Mouse (Mus musculus) intestine, postnatal 0 days (tissue): ENCODE measurements at regions not wholly inside any gene's neighbourhood (a gene's known extent, or its start where the extent isn't known, plus 50 kb on each side); places are given as distances from the start of the nearest gene placed in this dataset.

ENCODE experiments used
- ATAC-seq: fragments of 200-750 bp; cut with Nextera tagmentation; 2 replicates; pipeline ENCODE4 v1.8.0; 2017; ENCODE audit warnings: mild to moderate bottlenecking, moderate TSS enrichment, moderate library complexity
- H3K27ac ChIP-seq: fragments of 300-500 bp; sonication (generic); 2 replicates; pipeline ENCODE4 v1.5.1; 2014; ENCODE audit warnings: mild to moderate bottlenecking, low read depth, low read length, moderate library complexity
- H3K27me3 ChIP-seq: fragments of 300-500 bp; sonication (generic); replicated peaks from 2 replicates; pipeline ENCODE4 v1.6.1; 2014; ENCODE audit warnings: low read length, mixed read lengths; ENCODE audit not compliant: control insufficient read depth, insufficient read depth
- H3K36me3 ChIP-seq: fragments of 300-500 bp; sonication (generic); 2 replicates; pipeline ENCODE4 v1.6.1; 2014; ENCODE audit warnings: mild to moderate bottlenecking, moderate library complexity; ENCODE audit not compliant: control insufficient read depth, insufficient read depth
- H3K4me1 ChIP-seq: fragments of 300-500 bp; sonication (generic); replicated peaks from 2 replicates; pipeline ENCODE4 v1.6.1; 2014; ENCODE audit warnings: antibody characterized with exemption, low read length, mixed read lengths; ENCODE audit not compliant: control insufficient read depth, insufficient read depth
- H3K4me2 ChIP-seq: fragments of 300-500 bp; sonication (generic); replicated peaks from 2 replicates; pipeline ENCODE4 v1.6.1; 2014; ENCODE audit warnings: low read depth, mild to moderate bottlenecking, moderate library complexity
- H3K4me3 ChIP-seq: fragments of 300-500 bp; sonication (generic); 2 replicates; pipeline ENCODE4 v1.5.1; 2014; ENCODE audit warnings: low read depth, low read length
- H3K9ac ChIP-seq: fragments of 300-500 bp; sonication (generic); 2 replicates; pipeline ENCODE4 v1.6.1; 2014; ENCODE audit warnings: mild to moderate bottlenecking, low read depth, low read length
- H3K9me3 ChIP-seq: fragments of 300-500 bp; sonication (generic); 2 replicates; pipeline ENCODE4 v1.6.1; 2016; ENCODE audit warnings: mixed run types; ENCODE audit not compliant: control insufficient read depth
- CTCF ChIP-seq: sonication (generic); IDR thresholded peaks from 2 replicates; pipeline ENCODE4 v1.5.1; 2016; ENCODE audit warnings: low read depth, mild to moderate bottlenecking, control low read depth, antibody characterized with exemption, moderate library complexity
- WGBS: fragments of 180-500 bp; shearing (Covaris S2); extraction: QIAGEN DNeasy Blood & Tissue Kit; methylation state at CpG from one replicate; pipeline ENCODE4 v1.1.7; 2014; 5-methylcytosine and 5-hydroxymethylcytosine counted together

DNA sequence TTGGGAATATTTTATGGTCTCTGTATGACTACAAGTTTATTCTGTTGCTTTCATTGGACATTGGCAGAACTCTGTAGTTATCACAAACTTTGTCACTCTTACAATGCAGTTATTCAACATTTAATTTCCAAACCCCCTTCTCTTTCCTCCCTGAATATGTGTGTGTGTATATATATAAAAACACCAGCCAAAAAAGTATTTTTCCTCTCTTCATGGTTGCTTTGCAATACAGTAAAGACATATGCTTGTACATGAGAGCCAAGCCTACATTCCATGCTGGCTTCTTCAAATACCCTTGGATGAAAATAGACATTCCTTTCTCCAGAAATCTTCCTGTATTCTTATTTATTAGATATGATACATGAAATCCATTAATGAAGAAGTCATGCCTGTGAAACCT is 287.3 kb upstream of the A1bg start:
- H3K9ac ChIP-seq, result no peak overlapping the region
- ATAC-seq, result no peak
- no peak overlapping the region for H3K4me2 ChIP-seq
- no peaks in the 10 kb centered on the region for H3K9me3 ChIP-seq
- TF ChIP-seq CTCF, result no peak
- H3K4me3 ChIP-seq, result no peak overlapping the region
- no peaks in the 10 kb centered on the region for H3K36me3 ChIP-seq
- H3K4me1 ChIP-seq, result no peaks in the 10 kb centered on the region
- no peak overlapping the region for H3K27ac ChIP-seq
- no peaks in the 10 kb centered on the region for H3K27me3 ChIP-seq

DNA sequence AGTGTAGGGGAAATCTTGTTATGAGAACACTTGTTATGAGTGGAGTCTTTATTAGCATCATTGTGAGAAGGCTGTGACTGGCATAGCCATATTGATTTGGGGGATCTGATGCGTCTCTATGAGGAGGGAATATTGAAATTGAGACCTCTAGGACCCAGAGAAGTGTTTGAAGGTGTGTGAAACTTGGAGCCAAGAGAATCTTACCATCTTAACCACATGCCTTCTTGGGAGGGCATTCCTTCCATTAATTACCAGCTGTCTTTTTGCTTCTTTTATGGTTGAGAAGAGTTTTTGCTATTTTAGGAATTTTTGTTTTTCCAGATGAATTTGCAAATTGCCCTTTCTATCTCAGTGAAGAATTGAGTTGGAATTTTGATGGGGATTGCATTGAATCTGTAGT is 267.2 kb upstream of the A1bg start:
- H3K27me3 ChIP-seq, result no peaks in the 10 kb centered on the region
- H3K4me1 ChIP-seq, result no peaks in the 10 kb centered on the region
- H3K9ac ChIP-seq, result no peak overlapping the region
- no peaks in the 10 kb centered on the region for H3K9me3 ChIP-seq
- H3K27ac ChIP-seq, result no peak overlapping the region
- no peak overlapping the region for H3K4me2 ChIP-seq
- H3K4me3 ChIP-seq, result no peak overlapping the region
- H3K36me3 ChIP-seq, result no peaks in the 10 kb centered on the region
- no peak for TF ChIP-seq CTCF
- no peak for ATAC-seq
- WGBS, result 90% methylated on average over 1 of the region's 1 CpGs

DNA sequence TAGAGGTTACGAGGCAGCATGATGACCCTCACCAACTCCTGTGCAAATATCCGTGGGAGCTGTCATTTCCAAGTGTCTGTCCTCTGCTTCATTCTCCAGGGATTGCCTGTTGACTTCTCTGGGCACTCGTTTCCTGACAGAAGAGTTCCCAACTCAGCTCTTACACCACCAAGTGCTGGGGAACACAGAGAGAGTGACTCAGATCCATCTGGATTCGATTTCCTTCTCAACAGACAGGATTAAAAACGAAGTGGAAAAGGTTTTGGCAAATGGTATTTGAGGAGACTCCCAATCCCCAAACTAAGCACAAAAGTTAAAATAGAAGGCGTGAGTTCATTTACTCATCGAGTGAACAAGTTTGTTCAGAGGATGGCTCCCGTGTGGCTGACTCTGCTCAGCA is 266.7 kb upstream of the A1bg start:
- Histone ChIP-seq H3K4me3 (no peak overlapping the region), H3K27me3 (no peaks in the 10 kb centered on the region), H3K4me1 (no peaks in the 10 kb centered on the region), H3K4me2 (no peak overlapping the region), H3K27ac (no peak overlapping the region), H3K9ac (no peak overlapping the region), H3K9me3 (no peaks in the 10 kb centered on the region), H3K36me3 (no peaks in the 10 kb centered on the region)
- no peak for ATAC-seq
- WGBS, result 63% methylated on average over 8 of the region's 8 CpGs
- TF ChIP-seq CTCF, result no peak

DNA sequence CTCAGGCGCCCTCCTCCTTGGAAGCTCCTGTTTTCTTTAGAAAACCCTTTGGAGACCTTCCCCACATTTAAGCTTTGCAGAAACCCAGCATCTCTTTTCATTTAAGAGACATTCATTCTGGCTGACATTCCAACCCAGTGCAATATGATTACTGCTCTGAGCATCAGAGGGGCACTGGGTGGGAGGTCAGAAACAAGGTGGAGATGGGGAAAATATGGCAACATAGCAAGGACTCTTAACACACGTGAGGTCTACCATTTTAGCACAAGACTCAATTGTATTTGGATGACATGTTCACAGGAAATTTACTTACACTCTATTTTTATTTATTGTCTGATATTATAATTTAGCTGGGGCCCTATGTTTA is 261.8 kb upstream of the A1bg start:
- Histone ChIP-seq H3K27ac (no peak overlapping the region), H3K36me3 (no peaks in the 10 kb centered on the region), H3K4me3 (no peak overlapping the region), H3K9ac (no peak overlapping the region), H3K4me2 (no peak overlapping the region), H3K4me1 (no peaks in the 10 kb centered on the region), H3K9me3 (no peaks in the 10 kb centered on the region), H3K27me3 (no peaks in the 10 kb centered on the region)
- no peak for TF ChIP-seq CTCF
- WGBS, result 79% methylated on average over 2 of the region's 2 CpGs
- ATAC-seq, result no peak

DNA sequence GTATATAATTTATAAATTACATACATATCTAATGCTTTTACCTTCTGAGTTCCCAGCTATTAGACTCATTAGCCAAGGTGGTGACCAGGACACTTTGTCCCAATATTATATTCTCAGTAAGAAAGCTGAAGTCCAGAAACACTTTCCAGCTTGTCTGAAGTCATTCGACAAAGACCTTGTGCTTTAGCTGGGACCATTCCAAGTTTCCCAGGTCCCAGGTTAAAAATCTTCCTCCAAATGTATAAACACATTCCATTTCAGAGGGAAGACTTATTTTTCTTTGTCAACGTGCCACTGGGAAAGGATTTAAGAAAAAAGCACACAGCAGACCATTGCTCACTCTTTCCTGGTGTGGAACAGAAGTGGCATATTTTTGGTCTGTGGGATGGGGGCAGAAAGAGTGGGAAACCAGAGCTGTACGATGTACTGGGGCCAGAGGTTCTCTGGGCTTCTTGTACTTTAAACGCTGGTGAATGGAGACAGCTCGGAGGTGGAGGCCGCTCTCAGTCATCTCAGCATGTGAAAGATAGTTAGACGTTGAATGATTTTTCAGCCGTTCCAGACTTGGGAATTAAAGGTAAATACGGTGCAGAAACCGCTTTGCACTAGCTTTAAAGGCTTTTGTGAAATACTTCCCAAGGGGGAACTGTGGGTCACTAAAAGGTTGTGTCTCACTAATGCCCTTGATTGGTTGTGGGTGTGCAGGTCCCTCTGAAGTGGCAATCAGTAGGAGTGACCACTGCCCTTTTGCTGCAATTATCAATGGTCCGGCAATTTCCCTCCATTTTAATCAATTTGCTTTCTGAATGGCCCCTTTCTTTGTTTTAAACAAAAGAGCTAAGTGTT is 261.2 kb upstream of the A1bg start:
- ATAC-seq, result no peak
- H3K36me3 ChIP-seq, result no peaks in the 10 kb centered on the region
- H3K4me3 ChIP-seq, result no peak overlapping the region
- 66% methylated on average over 11 of the region's 11 CpGs for WGBS
- TF ChIP-seq CTCF, result no peak
- H3K4me1 ChIP-seq, result no peaks in the 10 kb centered on the region
- H3K27ac ChIP-seq, result no peak overlapping the region
- no peaks in the 10 kb centered on the region for H3K27me3 ChIP-seq
- no peaks in the 10 kb centered on the region for H3K9me3 ChIP-seq
- H3K4me2 ChIP-seq, result no peak overlapping the region
- no peak overlapping the region for H3K9ac ChIP-seq

DNA sequence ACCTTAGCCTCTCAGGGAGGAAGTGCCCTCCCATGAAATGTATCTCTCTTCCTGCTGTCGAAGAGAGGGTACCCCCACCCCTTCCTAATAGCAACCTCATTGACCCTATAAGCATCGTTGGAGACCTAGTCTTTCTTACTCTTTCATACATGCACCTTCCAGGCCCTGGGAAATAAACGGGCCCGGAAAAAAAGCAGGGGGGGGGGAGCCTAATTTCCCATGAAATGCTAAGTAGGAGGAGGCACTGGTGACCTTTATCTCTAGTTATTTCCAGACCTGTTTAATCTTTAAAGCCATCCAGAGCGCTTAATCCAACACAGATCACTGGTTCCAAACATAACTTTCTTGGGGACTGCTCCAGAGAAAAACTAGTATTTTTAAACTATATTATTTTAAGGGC is 260.5 kb upstream of the A1bg start:
- Histone ChIP-seq H3K4me1 (no peaks in the 10 kb centered on the region), H3K36me3 (no peaks in the 10 kb centered on the region), H3K27me3 (no peaks in the 10 kb centered on the region), H3K9ac (no peak overlapping the region), H3K9me3 (no peaks in the 10 kb centered on the region), H3K27ac (no peak overlapping the region), H3K4me3 (no peak overlapping the region), H3K4me2 (no peak overlapping the region)
- no peak for ATAC-seq
- no peak for TF ChIP-seq CTCF
- WGBS, result 33% methylated on average over 5 of the region's 5 CpGs
